Mouse (Mus musculus): ENCODE measurements at regions not wholly inside any gene's neighbourhood (a gene's known extent, or its start where the extent isn't known, plus 50 kb on each side); places are given as distances from the start of the nearest gene placed in this dataset.
A peak's percentile ranks its signal among the peaks of the same experiment; 100 is the strongest.
"Not testable (repeated sequence)": the region's sequence is repeated elsewhere in the genome, so short reads cannot be mapped to it uniquely, and the experiment has no call there.

DNA sequence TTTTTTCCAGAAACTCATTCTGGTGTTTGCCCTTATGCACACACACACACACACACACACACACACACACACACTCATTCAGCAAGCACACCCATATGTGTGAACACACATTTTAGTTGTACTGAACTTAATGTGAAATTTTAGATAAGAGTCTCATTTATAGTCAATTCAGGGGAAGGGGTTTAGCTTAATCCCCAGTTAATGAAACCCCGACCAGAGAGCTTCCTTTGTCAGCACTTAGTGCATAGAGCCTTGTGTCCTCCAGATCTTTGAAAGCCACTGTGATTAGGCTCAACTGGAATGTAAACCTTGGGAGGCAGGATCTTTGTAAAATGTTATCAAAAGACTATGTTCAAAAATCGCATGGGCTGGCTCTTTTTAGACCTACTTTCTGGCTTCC lies 53.4 kb downstream of the Rps12 start:
- no peak for DNase-seq (ENCODE audit: low read depth, low spot score)

DNA sequence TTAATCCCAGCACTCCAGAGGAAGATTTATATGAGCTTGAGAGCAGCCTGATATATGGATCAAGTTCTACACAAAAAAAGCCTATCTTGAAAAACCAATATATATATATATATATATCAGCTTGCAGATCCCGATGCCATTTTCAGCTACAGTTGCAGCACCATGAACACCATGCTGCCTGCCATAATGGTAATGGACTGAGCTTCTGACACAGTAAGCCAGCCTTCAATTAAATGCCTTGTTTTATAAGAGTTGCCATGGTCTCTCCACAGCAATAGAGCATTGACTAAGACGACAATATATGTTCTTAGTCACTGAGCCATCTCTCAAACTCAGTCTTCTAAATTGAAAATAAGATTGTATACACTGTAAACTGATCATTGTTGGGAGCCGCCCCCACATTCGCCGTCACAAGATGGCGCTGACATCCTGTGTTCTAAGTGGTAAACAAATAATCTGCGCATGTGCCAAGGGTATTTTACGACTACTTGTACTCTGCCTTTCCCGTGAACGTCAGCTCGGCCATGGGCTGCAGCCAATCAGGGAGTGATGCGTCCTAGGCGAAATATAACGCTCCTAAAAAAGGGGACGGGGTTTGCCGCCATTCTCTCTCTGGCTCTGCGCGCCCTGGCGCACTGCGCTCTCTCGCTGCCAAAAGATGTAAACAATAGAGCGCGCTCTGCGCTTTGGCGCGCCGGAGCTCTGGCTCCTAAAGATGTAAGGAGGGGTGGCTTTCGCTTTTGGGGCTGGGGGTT lies 60.9 kb downstream of the Rps12 start:
- DNase-seq (ENCODE audit: low read depth, low spot score) = not testable (repeated sequence)

DNA sequence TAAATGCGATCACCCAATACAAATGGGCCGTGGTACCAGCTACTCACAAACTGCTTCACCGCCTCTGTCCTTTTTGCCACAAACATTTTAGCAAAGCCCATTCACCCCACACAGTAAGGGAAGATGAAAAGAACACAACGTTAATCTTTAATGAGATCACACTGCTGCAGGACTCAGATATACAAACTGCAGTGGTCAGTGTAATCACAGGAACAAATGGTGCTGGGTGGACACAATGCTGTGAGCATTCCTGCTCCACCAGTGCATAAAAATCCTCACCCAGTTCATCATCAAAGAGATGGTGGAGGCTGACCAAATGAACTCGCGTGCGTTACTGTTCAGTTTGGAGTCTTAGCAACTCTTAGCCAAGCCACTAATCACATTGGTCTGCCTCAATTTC lies 69.0 kb downstream of the Rps12 start:
- no peak for DNase-seq (ENCODE audit: low read depth, low spot score)

DNA sequence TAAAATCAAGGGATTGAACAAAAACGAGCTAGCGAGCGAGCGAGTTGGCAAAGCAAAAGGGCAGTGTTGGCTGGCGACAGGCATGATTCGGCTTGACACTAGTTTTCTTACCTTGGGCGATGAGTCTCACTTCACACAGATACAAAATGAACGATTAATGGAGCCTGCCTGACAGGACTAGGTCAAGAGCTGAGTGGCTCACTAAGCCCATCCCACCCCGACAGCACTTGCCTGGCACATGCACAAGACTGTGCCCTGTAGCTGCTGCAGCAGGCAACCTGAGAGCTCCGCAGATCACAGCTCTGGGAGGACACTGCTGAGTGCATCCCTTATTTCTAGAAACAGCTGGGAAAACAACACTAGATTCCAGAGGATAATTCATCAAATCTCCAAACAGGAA lies 71.6 kb downstream of the Rps12 start:
- DNase-seq (ENCODE audit: low read depth, low spot score) = no peak

DNA sequence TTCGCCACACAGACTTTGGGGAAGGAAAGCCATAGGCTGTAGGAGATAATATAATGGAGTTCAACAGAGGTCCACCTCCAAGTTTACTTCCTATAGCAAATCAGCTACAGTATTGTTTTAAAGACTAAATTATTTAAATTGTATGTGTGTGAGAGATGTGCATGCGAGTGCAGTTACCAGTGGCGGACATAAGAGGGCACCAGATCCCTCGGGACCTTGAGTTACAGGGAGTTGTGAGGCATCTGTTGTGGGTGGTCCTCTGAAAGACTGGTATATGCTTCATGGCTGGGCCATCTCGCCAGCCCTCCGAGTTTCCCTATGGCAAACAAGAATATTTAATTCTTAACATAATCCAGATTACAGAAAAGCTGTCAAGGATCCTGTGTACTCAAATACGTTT lies 72.0 kb downstream of the Rps12 start:
- peak; percentile 25 for DNase-seq (ENCODE audit: low read depth, low spot score)

DNA sequence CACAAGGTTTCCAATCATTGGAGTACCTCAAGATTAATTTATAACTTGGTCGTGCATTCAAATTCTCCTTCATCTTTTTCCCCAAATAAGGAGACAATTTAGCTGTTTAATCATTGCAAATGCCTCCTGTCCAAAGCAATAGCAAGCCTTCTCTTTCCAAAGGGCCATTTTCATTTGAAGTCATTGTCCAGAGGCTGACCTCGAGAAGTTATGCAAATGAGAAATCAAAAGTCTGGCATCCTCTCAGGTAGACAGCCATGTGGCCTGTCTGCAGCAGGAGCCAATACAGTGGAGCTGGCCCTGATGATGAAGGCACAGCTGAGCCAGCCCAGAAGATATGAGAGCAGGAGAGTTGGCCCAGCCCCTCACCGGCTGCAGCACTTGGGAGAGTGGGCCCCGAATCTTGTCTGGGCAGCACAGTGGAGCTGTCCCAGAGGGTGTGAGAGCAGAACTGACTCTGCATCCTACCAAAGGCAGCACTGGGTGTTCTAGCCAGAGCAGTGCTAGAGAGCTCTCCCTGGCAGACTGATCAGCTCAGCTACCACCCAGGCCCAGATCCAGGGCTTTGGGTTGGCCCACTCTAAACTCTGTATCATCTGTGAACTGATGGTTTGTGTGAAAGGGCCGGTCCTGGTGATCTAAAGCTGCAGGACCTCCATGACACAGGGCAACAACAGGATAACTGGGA lies 74.2 kb downstream of the Rps12 start:
- DNase-seq (ENCODE audit: low read depth, low spot score) = no peak

DNA sequence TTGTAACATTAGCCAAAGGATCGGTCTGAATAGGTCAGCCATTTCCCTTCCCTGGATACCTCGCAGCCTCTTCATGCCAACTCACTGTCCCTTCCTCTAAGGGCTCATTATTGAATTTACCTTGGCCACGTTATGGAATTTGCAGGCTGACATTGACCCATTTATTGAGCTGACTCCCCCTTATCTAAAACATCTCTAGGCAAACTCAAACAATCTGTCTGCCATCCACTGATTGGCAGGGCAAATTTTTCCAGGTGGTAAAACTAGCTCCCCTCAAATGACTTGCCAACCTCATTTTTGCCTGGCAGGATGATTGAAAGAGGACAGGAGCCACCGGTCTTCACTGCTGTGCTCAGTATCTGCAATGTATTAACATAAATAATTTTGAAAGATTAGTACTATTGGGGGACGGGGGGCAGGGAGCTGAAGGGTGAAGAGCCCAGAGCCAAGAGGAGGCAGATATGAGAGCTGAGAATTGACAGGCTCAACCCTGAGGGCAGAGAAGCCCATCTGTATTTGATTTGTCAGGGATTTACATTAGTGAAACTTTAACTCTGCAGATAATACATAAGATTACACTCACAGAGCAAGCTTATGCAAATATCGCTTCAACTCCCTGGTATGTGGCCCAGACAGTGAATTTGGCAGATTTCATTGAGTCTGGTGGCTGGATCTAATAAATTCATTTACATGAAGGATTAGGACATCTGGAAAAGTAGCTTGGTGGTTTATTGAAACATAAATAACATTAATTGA lies 75.5 kb downstream of the Rps12 start:
- no peak for DNase-seq (ENCODE audit: low read depth, low spot score)

DNA sequence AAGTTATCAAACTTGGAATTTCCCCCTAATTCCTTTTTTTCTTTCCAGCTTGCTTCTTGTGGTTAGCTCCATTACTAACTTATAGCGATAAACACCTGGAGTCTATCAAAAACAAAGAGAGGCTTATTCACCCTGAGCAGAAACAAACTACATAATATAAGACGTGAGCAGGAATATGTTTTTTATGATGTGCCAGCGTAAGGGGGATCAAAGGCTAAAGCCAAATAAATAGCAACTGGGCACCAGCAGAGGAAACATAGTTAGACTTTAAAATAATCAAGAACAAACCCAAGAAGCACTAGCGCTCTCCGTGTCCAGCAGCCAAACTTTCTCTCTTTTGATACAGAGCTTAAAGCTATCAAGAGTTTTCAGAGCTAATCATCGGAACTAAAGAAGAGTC lies 76.1 kb downstream of the Rps12 start:
- DNase-seq (ENCODE audit: low read depth, low spot score) = no peak

DNA sequence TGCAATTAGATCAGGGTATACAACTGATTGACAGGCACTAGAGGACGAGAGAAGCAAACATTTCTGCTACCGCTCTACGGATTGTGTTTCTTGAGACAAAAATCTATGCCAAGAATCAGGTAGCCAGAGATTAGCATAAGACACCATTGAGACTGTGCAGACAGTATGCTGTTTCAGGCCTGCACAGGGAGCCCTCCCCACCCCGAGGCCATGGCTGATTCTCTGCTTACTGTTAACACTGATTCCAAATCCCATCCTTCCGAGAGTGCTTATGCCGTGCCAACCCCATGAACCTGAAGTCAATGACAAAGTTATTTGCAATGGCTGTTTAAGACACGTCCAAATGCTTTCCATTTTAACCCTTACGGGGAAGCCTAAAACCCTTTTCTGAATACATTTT lies 78.8 kb downstream of the Rps12 start:
- DNase-seq (ENCODE audit: low read depth, low spot score) = no peak

- no peak for DNase-seq (ENCODE audit: low read depth, low spot score)
Measured at GRCm38 (mm10) chr10:23707141-23707540, 79.9 kb downstream of the Rps12 start.

DNA sequence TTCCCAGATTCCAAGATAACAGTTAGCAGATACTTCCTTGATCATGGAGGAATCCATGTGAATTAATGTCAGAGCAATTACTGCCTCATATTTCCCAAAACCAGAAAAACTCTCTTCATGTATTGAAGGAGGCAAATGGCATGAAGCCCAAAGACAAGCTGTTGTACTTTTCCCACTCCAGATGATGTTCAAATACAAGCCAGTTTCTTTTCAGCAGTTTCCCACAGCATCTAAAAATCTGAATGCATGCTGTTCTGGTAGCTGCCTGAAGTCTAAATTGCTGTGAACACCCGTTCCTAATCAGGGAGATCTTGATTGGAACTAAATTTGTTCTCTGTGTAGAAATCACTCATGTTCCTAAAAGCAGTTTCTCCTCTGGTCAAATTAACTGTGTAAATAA lies 83.0 kb downstream of the Rps12 start:
- DNase-seq (ENCODE audit: low read depth, low spot score) = no peak

DNA sequence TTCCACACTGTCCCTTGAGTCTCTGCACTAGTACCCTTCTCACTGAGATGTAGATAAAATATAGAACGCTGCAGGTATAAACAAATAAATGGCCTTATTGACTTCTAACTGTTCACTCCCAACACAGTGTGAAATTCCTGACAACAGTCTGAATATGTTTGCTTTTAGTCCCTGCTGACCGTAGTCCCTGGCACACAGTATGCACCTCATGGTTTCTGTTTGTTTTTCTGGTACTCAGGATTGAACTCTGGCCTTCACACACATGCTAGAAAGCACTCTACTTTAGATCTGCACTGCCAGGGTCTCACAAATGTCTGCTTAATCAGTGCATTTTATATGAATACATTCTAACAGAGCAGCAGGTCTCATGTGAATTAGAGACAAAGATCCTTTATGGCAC lies 95.8 kb downstream of the Rps12 start:
- no peak for DNase-seq (ENCODE audit: low read depth, low spot score)

GRCm38 (mm10) chr10:23686969-23687368 lies 100.1 kb downstream of the Rps12 start:
- DNase-seq (ENCODE audit: low read depth, low spot score) = no peak

DNA sequence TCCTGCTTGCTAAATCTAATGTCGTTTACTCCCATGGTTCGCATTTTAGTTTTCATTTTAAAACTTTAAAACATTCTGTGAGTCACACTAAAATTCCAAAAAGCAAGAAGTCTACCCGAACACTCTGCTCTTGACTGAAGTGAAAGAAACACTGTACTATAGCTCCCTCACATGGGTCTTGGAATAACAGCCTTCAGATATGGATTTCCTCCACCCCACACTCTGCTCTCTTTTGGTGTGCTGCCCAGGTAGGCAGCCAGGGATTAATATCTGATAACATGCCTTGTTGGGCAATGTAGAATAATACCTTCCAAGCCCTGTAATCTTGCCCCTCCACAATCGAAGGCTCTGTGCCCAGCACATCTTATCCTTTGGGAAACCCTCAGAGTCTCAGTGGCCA lies 104.0 kb downstream of the Rps12 start:
- no peak for DNase-seq (ENCODE audit: low read depth, low spot score)

- DNase-seq (ENCODE audit: low read depth, low spot score) = no peak
Measured at GRCm38 (mm10) chr10:23675911-23676310, 111.2 kb downstream of the Rps12 start.

- DNase-seq (ENCODE audit: low read depth, low spot score) = no peak
Measured at GRCm38 (mm10) chr10:23674633-23675515, 112.2 kb downstream of the Rps12 start.

GRCm38 (mm10) chr10:23672296-23672695 lies 114.8 kb downstream of the Rps12 start:
- DNase-seq (ENCODE audit: low read depth, low spot score) = no peak

GRCm38 (mm10) chr10:23671494-23671893 lies 115.6 kb downstream of the Rps12 start:
- DNase-seq (ENCODE audit: low read depth, low spot score) = peak; percentile 58

DNA sequence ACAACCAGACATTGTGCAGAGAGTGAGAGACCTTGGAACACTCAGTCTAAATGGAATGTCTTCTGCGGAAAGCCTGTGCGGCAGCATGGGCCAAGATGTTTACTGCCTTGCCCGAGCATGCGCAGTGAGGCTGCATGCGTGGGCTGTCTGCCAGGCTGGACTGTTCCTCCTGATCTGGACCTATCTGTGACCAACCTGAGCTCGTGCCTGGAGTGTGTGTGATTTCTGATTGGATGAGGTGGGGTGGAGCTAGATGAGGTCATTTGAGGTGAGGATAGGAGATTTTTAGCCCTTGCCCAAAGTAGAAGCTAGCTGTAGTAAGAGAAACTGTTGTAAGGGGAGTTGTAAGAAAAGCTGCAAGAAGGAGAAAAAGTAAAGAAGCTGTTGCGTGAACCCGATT lies 121.2 kb downstream of the Rps12 start:
- not testable (repeated sequence) for DNase-seq (ENCODE audit: low read depth, low spot score)

- no peak for DNase-seq (ENCODE audit: low read depth, low spot score)
Measured at GRCm38 (mm10) chr10:23626201-23626600, 160.9 kb downstream of the Rps12 start.

DNA sequence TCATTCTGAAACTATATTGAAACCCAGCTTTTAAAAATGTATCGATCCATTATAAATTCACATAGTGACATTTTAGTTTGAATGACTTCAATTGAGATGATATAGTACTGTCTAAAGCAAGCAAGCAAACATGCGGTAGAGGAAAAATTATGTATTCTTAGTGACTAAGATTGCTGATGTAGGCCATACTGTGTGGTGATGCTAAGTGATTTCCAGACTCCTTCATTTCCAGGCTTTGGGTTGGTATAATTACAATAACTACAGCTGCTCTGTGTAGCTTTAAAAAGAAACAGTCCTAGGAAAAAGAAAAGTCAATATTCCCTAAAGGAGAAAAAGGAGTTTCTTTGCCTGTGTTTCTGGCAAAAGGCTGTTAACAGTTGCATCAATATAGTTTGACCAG lies 175.0 kb downstream of the Rps12 start:
- DNase-seq (ENCODE audit: low read depth, low spot score) = no peak

DNA sequence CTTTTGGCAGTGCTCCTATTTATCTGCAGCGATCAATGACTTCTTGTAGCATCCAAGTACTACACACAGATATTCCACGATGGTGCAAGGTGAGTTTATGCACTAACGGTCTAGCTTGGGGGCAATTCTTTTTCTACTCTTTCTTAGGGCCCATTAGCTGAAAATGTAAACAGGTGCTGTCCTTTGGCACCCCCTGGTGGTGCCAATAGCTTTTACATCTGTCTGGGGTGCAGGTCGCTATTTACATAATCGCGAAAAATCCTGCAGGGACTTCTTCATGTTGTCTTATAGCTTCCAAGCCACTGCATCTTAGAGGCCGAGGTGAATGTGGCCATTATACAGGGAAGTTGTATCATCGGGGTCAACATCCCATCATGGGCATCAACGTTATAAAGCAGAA lies 175.9 kb downstream of the Rps12 start:
- peak; percentile 76 for DNase-seq (ENCODE audit: low read depth, low spot score)
